Mouse (Mus musculus): Measurements from ENCODE around the gene Dnajc7. TPM values are rescaled to one million over a fixed set of nuclear protein-coding genes. Genes with fewer than 3 reads are reported as not detected.

Dnajc7 gene
- polyA plus RNA-seq, 2 experiments: 15.1 to 61.7 TPM

DNA sequence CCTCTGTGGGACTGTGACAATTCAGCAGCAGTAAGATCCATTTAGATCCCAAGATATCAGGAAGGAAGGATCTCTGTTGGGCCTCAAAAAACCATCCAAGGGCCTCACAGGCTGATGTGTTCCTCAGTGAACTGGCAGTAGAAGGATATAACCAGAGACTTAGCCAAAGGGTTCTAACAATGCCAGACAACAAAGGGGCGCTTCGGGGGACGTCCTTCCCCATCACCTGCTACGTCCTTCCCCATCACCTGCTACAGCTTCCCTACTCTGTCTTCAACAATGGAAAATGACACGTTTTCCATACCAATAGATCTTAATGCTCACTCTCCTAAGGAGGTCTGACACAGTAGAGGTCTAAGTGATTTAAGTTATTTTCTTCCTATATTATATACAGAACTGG lies 3.6 kb downstream of the Dnajc7 start:
- Histone ChIP-seq H3K4me1 (replicated peaks; ENCODE audit: control insufficient read depth in 2 of 2, insufficient read depth in 2 of 2, low read length in 1 of 2) (peaks cover 10 to 23% of the 10 kb centered on the region in 2 experiments), H3K4me2 (ENCODE audit: low read depth) (no peak overlapping the region), H3K4me3 (ENCODE audit: insufficient read depth in 1 of 2, low read depth in 2 of 2, low read length in 2 of 2) (no peak overlapping the region), H3K9me3 (ENCODE audit: control insufficient read depth, low read length) (no peaks in the 10 kb centered on the region), H3K9ac (replicated peaks) (no peak overlapping the region), H3K27me3 (ENCODE audit: control insufficient read depth, insufficient read depth, low read length) (no peaks in the 10 kb centered on the region), H3K27ac (no peak overlapping the region), H3K36me3 (replicated peaks; ENCODE audit: control insufficient read depth, insufficient read depth, low read depth) (no peaks in the 10 kb centered on the region)
- 76% methylated on average over 5 of the region's 5 CpGs for WGBS (ENCODE audit: insufficient replicate concordance)
- no peak for DNase-seq (ENCODE audit: low read depth in 3 of 3, low spot score in 3 of 3)
- ATAC-seq (ENCODE audit: insufficient read depth): no peak
- no peak for TF ChIP-seq EP300 (IDR thresholded peaks at IDR 0.05; ENCODE audit: low read depth)

DNA sequence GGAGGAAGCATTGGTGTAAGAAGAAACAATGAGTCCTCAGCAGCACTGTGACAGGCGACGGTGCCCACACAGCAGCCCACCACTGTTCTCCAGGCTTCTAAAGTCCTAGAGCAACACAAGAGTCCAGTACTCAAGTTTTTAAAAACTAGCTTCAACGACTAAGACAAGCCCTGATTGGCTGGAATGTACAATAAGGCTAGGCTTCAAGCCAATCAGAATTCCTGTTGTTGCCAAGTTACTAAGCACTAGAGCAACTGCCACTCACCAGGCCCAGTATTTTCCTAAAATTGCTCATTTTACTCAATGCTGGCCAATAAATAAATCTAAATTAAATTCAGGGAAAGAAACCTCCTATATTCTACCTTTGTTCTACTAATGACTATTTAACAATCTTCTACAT lies 6.7 kb downstream of the Dnajc7 start:
- TF ChIP-seq EP300 (IDR thresholded peaks at IDR 0.05; ENCODE audit: low read depth) (no peak), CTCF (IDR thresholded peaks at IDR 0.05; ENCODE audit: low read depth) (no peak)
- Histone ChIP-seq H3K36me3 (replicated peaks; ENCODE audit: control insufficient read depth, insufficient read depth, low read depth) (peaks cover 3% of the 10 kb centered on the region; the same call in 1 of the 2 replicates), H3K27ac (no peak overlapping the region), H3K4me1 (replicated peaks; ENCODE audit: control insufficient read depth in 2 of 2, insufficient read depth in 2 of 2, low read length in 1 of 2) (peaks cover 7 to 16% of the 10 kb centered on the region in 2 experiments), H3K27me3 (ENCODE audit: control insufficient read depth, insufficient read depth, low read length) (no peaks in the 10 kb centered on the region), H3K9ac (replicated peaks) (no peak overlapping the region), H3K9me3 (ENCODE audit: control insufficient read depth, low read length) (no peaks in the 10 kb centered on the region), H3K4me3 (ENCODE audit: insufficient read depth in 1 of 2, low read depth in 2 of 2, low read length in 2 of 2) (no peak overlapping the region), H3K4me2 (ENCODE audit: low read depth) (no peak overlapping the region)
- no peak for DNase-seq (ENCODE audit: low read depth in 3 of 3, low spot score in 3 of 3)
- 81% methylated on average over 3 of the region's 3 CpGs for WGBS (ENCODE audit: insufficient replicate concordance)
- ATAC-seq (ENCODE audit: insufficient read depth): no peak

DNA sequence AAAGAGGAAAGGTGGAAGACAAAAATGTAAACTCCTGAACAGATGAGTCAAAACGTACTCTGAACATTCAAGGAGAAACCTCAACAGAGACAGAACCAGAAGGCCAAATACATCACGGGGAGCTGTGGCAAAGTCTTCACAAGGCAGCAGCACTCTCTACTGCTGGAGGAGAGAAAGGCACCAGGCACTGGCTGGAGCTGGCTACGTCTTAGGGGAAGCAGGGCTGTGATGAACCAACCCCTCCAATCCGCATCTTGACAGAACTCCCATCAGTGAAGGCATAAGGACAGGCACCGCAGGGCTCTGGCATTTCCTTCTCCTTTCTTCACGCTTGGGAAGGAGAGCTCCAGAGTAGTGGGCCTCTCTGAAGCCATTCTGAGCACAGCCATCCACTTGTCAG lies 8.3 kb downstream of the Dnajc7 start:
- H3K27ac ChIP-seq: no peak overlapping the region
- WGBS (ENCODE audit: insufficient replicate concordance): 68% methylated on average over 6 of the region's 6 CpGs
- H3K4me3 ChIP-seq (ENCODE audit: insufficient read depth in 1 of 2, low read depth in 2 of 2, low read length in 2 of 2): no peak overlapping the region
- peaks cover 4% of the 10 kb centered on the region; the same call in 1 of the 2 replicates for H3K36me3 ChIP-seq (replicated peaks; ENCODE audit: control insufficient read depth, insufficient read depth, low read depth)
- no peaks in the 10 kb centered on the region for H3K27me3 ChIP-seq (ENCODE audit: control insufficient read depth, insufficient read depth, low read length)
- ATAC-seq (ENCODE audit: insufficient read depth) (no peak), DNase-seq (ENCODE audit: low read depth in 3 of 3, low spot score in 3 of 3) (no peak)
- TF ChIP-seq CTCF (IDR thresholded peaks at IDR 0.05; ENCODE audit: low read depth) (no peak), EP300 (IDR thresholded peaks at IDR 0.05; ENCODE audit: low read depth) (no peak)
- peaks cover 2 to 11% of the 10 kb centered on the region in 2 experiments; a peak in 2 of 4 replicates for H3K4me1 ChIP-seq (replicated peaks; ENCODE audit: control insufficient read depth in 2 of 2, insufficient read depth in 2 of 2, low read length in 1 of 2)
- H3K9me3 ChIP-seq (ENCODE audit: control insufficient read depth, low read length): no peaks in the 10 kb centered on the region
- no peak overlapping the region for H3K4me2 ChIP-seq (ENCODE audit: low read depth)
- H3K9ac ChIP-seq (replicated peaks): no peak overlapping the region

DNA sequence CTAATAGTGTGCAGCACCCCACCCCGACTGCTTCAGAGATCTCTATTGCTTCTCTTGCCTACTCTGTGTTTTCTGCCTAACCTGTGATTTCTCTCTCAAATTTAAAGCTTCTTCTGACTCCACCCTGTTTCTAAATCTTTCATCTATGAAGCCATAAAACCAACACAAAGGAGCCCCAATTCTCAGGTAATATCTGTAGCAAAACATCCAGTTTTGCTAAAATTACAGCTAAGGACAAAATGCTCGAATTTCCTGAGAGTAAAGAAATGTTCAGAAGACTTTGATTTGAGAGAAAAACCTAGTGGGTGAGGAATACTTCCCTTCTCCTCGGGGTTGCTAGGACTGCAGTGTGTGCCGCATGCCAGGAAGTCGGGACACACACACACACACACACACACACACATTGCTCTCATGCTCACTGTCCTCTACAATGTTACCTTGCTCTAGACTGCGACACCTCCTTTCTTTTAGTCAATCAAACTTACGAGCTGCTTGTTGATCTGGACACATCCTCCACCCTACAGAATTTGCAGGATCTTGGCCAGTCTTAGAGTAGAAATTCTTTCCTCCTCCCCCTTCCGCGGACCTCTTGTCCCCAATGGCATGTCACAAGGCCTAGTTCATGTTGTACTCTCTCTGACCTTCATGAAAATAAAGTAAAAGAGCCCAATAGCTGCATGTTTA lies 9.8 kb downstream of the Dnajc7 start:
- Histone ChIP-seq H3K4me2 (ENCODE audit: low read depth) (no peak overlapping the region), H3K4me3 (ENCODE audit: insufficient read depth in 1 of 2, low read depth in 2 of 2, low read length in 2 of 2) (no peak overlapping the region), H3K9me3 (ENCODE audit: control insufficient read depth, low read length) (no peaks in the 10 kb centered on the region), H3K4me1 (replicated peaks; ENCODE audit: control insufficient read depth in 2 of 2, insufficient read depth in 2 of 2, low read length in 1 of 2) (0 out of 4 replicates have a peak, but pooled peaks cover 0 to 3% of the 10 kb centered on the region in 2 experiments), H3K9ac (replicated peaks) (no peak overlapping the region), H3K36me3 (replicated peaks; ENCODE audit: control insufficient read depth, insufficient read depth, low read depth) (peaks cover 4% of the 10 kb centered on the region; the same call in 1 of the 2 replicates), H3K27me3 (ENCODE audit: control insufficient read depth, insufficient read depth, low read length) (no peaks in the 10 kb centered on the region), H3K27ac (no peak overlapping the region)
- DNase-seq (ENCODE audit: low read depth in 3 of 3, low spot score in 3 of 3): no peak
- WGBS (ENCODE audit: insufficient replicate concordance): 64% methylated on average over 9 of the region's 9 CpGs
- ATAC-seq (ENCODE audit: insufficient read depth): no peak
- TF ChIP-seq EP300 (IDR thresholded peaks at IDR 0.05; ENCODE audit: low read depth) (no peak), CTCF (IDR thresholded peaks at IDR 0.05; ENCODE audit: low read depth) (no peak)

DNA sequence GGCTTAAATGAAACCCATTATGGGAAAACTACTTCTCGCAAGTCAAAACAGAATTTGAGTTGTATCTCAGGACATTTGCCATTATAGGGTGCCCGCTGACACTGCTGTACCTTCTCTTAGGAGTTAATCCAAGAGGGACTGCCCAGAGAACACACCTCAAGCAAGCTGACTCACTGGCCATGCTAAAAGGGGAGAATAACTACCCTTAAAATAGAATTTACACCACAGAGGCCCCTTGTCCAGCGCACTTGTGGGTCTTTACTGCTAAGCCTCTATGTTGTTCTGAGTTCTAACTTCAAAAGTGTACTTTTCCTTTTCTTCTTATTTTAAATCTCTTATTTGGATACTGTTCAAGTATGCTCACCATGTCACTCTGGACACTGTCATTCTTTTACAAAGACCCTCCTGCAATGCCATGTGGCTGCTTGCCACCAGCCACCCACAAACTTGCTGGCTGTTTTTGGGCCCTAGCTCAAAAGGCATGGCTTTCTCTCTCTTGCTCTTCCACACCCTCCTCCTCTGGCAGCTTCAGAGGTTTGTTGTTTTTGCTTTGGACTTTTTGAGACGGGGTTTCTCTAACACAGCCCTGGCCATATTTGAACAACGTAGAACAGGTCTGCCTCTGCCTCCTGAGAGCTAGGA lies 10.5 kb downstream of the Dnajc7 start:
- no peak for DNase-seq (ENCODE audit: low read depth in 3 of 3, low spot score in 3 of 3)
- H3K36me3 ChIP-seq (replicated peaks; ENCODE audit: control insufficient read depth, insufficient read depth, low read depth): peaks cover 4% of the 10 kb centered on the region; the same call in 1 of the 2 replicates
- no peak overlapping the region for H3K27ac ChIP-seq
- WGBS (ENCODE audit: insufficient replicate concordance): 73% methylated on average over 5 of the region's 5 CpGs
- H3K9ac ChIP-seq (replicated peaks): no peak overlapping the region
- TF ChIP-seq CTCF (IDR thresholded peaks at IDR 0.05; ENCODE audit: low read depth) (no peak), EP300 (IDR thresholded peaks at IDR 0.05; ENCODE audit: low read depth) (no peak)
- H3K27me3 ChIP-seq (ENCODE audit: control insufficient read depth, insufficient read depth, low read length): no peaks in the 10 kb centered on the region
- H3K4me3 ChIP-seq (ENCODE audit: insufficient read depth in 1 of 2, low read depth in 2 of 2, low read length in 2 of 2): no peak overlapping the region
- no peak overlapping the region for H3K4me2 ChIP-seq (ENCODE audit: low read depth)
- H3K4me1 ChIP-seq (replicated peaks; ENCODE audit: control insufficient read depth in 2 of 2, insufficient read depth in 2 of 2, low read length in 1 of 2): 0 out of 4 replicates have a peak, but pooled peaks cover 0 to 3% of the 10 kb centered on the region in 2 experiments
- no peak for ATAC-seq (ENCODE audit: insufficient read depth)
- H3K9me3 ChIP-seq (ENCODE audit: control insufficient read depth, low read length): no peaks in the 10 kb centered on the region
